Mouse (Mus musculus): ENCODE measurements at regions not wholly inside any gene's neighbourhood (a gene's known extent, or its start where the extent isn't known, plus 50 kb on each side); places are given as distances from the start of the nearest gene placed in this dataset.

- no peak for TF ChIP-seq CTCF (IDR thresholded peaks at IDR 0.05)
- Histone ChIP-seq H3K27ac (no peak overlapping the region), H3K4me3 (no peak overlapping the region)
- intact Hi-C loops (cut with DNase I), result no loop called here
- DNase-seq (ENCODE audit: extremely low spot score in 1 of 2, low spot score in 2 of 2), result no peak
Measured at GRCm38 (mm10) chr13:5757176-5757575, 104.1 kb upstream of the Klf6 start.

- TF ChIP-seq CTCF (IDR thresholded peaks at IDR 0.05), result no peak
- no peak for DNase-seq (ENCODE audit: extremely low spot score in 1 of 2, low spot score in 2 of 2)
- intact Hi-C loops (cut with DNase I), result no loop called here
- no peak overlapping the region for H3K27ac ChIP-seq
- H3K4me3 ChIP-seq, result no peak overlapping the region
Measured at GRCm38 (mm10) chr13:5757963-5758362, 103.3 kb upstream of the Klf6 start.

- no peak overlapping the region for H3K4me3 ChIP-seq
- no peak for TF ChIP-seq CTCF (IDR thresholded peaks at IDR 0.05)
Measured at GRCm38 (mm10) chr13:5760030-5760429, 101.3 kb upstream of the Klf6 start.

GRCm38 (mm10) chr13:5766394-5766793, 94.9 kb upstream of the Klf6 start:
- no peak for TF ChIP-seq CTCF (IDR thresholded peaks at IDR 0.05)
- intact Hi-C loops (cut with DNase I), result no loop called here
- no peak for DNase-seq (ENCODE audit: extremely low spot score in 1 of 2, low spot score in 2 of 2)
- Histone ChIP-seq H3K27ac (no peak overlapping the region), H3K4me3 (no peak overlapping the region)

More at GRCm38 (mm10) chr13:5760030-5760429, 101.3 kb upstream of the Klf6 start:
- DNase-seq (ENCODE audit: extremely low spot score in 1 of 2, low spot score in 2 of 2), result no peak
- intact Hi-C loops (cut with DNase I), result no loop called here
- no peak overlapping the region for H3K27ac ChIP-seq

GRCm38 (mm10) chr13:5767202-5767601, 94.1 kb upstream of the Klf6 start:
- no peak for TF ChIP-seq CTCF (IDR thresholded peaks at IDR 0.05)
- no peak overlapping the region for H3K27ac ChIP-seq
- H3K4me3 ChIP-seq, result no peak overlapping the region
- DNase-seq (ENCODE audit: extremely low spot score in 1 of 2, low spot score in 2 of 2), result no peak
- intact Hi-C loops (cut with DNase I), result no loop called here

- no peak for DNase-seq (ENCODE audit: extremely low spot score in 1 of 2, low spot score in 2 of 2)
- Histone ChIP-seq H3K27ac (no peak overlapping the region), H3K4me3 (no peak overlapping the region)
- intact Hi-C loops (cut with DNase I), result no loop called here
- TF ChIP-seq CTCF (IDR thresholded peaks at IDR 0.05), result no peak
Measured at GRCm38 (mm10) chr13:5768699-5769098, 92.6 kb upstream of the Klf6 start.

- DNase-seq (ENCODE audit: extremely low spot score in 1 of 2, low spot score in 2 of 2), result no peak
Measured at GRCm38 (mm10) chr13:5769283-5770260, 91.7 kb upstream of the Klf6 start.

GRCm38 (mm10) chr13:5773811-5774210, 87.5 kb upstream of the Klf6 start:
- Histone ChIP-seq H3K4me3 (no peak overlapping the region), H3K27ac (no peak overlapping the region)
- TF ChIP-seq CTCF (IDR thresholded peaks at IDR 0.05), result no peak
- intact Hi-C loops (cut with DNase I), result no loop called here
- DNase-seq (ENCODE audit: extremely low spot score in 1 of 2, low spot score in 2 of 2), result no peak

More at GRCm38 (mm10) chr13:5769283-5770260, 91.7 kb upstream of the Klf6 start:
- no peak for TF ChIP-seq CTCF (IDR thresholded peaks at IDR 0.05)
- H3K4me3 ChIP-seq, result no peak overlapping the region
- H3K27ac ChIP-seq, result no peak overlapping the region
- intact Hi-C loops (cut with DNase I), result no loop called here

- intact Hi-C loops (cut with DNase I), result no loop called here
- Histone ChIP-seq H3K4me3 (no peak overlapping the region), H3K27ac (no peak overlapping the region)
- no peak for DNase-seq (ENCODE audit: extremely low spot score in 1 of 2, low spot score in 2 of 2)
- no peak for TF ChIP-seq CTCF (IDR thresholded peaks at IDR 0.05)
Measured at GRCm38 (mm10) chr13:5778443-5779171, 82.7 kb upstream of the Klf6 start.

- TF ChIP-seq CTCF (IDR thresholded peaks at IDR 0.05), result no peak
- no peak for DNase-seq (ENCODE audit: extremely low spot score in 1 of 2, low spot score in 2 of 2)
- Histone ChIP-seq H3K27ac (no peak overlapping the region), H3K4me3 (no peak overlapping the region)
- intact Hi-C loops (cut with DNase I), result no loop called here
Measured at GRCm38 (mm10) chr13:5779410-5779809, 81.9 kb upstream of the Klf6 start.

GRCm38 (mm10) chr13:5782540-5782939, 78.7 kb upstream of the Klf6 start:
- intact Hi-C loops (cut with DNase I), result no loop called here
- no peak overlapping the region for H3K27ac ChIP-seq
- no peak for DNase-seq (ENCODE audit: extremely low spot score in 1 of 2, low spot score in 2 of 2)
- TF ChIP-seq CTCF (IDR thresholded peaks at IDR 0.05), result no peak
- no peak overlapping the region for H3K4me3 ChIP-seq

- DNase-seq (ENCODE audit: extremely low spot score in 1 of 2, low spot score in 2 of 2), result no peak
- no peak overlapping the region for H3K4me3 ChIP-seq
- H3K27ac ChIP-seq, result no peak overlapping the region
- TF ChIP-seq CTCF (IDR thresholded peaks at IDR 0.05), result no peak
- intact Hi-C loops (cut with DNase I), result no loop called here
Measured at GRCm38 (mm10) chr13:5787114-5787513, 74.2 kb upstream of the Klf6 start.

Measured in left cerebral cortex, adult 2 months (tissue).